Mouse (Mus musculus): ENCODE measurements around the gene Zcchc2.

- TF ChIP-seq CTCF (IDR thresholded peaks at IDR 0.05; ENCODE audit: low read depth, low read length) (no peak), POLR2A (IDR thresholded peaks at IDR 0.05; ENCODE audit: extremely low read depth, insufficient read depth, low read length) (no peak)
These were observed 44.6 kb downstream of the Zcchc2 start for GRCm38 (mm10) chr1:106034776-106035175.
